Mouse (Mus musculus) testis, adult 2 months (tissue): ENCODE results near the gene Scarf1. TPM values are rescaled to one million over a fixed set of nuclear protein-coding genes. Genes with fewer than 3 reads are reported as not detected.

ENCODE experiments used
- H3K27ac ChIP-seq: fragments of 200-500 bp; 2 replicates; pipeline ENCODE4 v1.5.1; 2012; ENCODE audit warnings: low read depth, low read length; ENCODE audit not compliant: control insufficient read depth, insufficient read depth
- H3K27me3 ChIP-seq: fragments of 200-500 bp; 2 replicates; pipeline ENCODE4 v1.6.1; 2012; ENCODE audit warnings: mild to moderate bottlenecking, low read length, moderate library complexity; ENCODE audit not compliant: control insufficient read depth, insufficient read depth
- H3K36me3 ChIP-seq: fragments of 200-500 bp; 2 replicates; pipeline ENCODE4 v1.6.1; 2012; ENCODE audit warnings: mild to moderate bottlenecking, low read length; ENCODE audit not compliant: control insufficient read depth, insufficient read depth
- H3K4me1 ChIP-seq: fragments of 200-500 bp; 2 replicates; pipeline ENCODE4 v1.6.1; 2012; ENCODE audit warnings: low read length; ENCODE audit not compliant: control insufficient read depth, insufficient read depth
- H3K4me3 ChIP-seq: fragments of 200-500 bp; 2 replicates; pipeline ENCODE4 v1.5.1; 2012; ENCODE audit warnings: low read depth, mild to moderate bottlenecking, low read length, moderate library complexity, mixed read lengths; ENCODE audit not compliant: control insufficient read depth
- CTCF ChIP-seq: fragments of 200-500 bp; IDR thresholded peaks from 2 replicates; pipeline ENCODE4 v1.5.1; 2012; ENCODE audit warnings: low read depth, mild to moderate bottlenecking, inconsistent platforms, low read length, moderate library complexity; ENCODE audit not compliant: control insufficient read depth, insufficient read depth, insufficient replicate concordance
- POLR2A ChIP-seq: fragments of 200-500 bp; IDR thresholded peaks from 2 replicates; pipeline ENCODE4 v1.6.1; 2012; ENCODE audit warnings: low read depth, mild to moderate bottlenecking, inconsistent platforms, low read length, moderate library complexity; ENCODE audit not compliant: control insufficient read depth
- polyA plus RNA-seq: library from polyadenylated mRNA; depleted of rRNA; stranded (reverse); fragments of >200 nt; gene quantifications from 2 replicates; pipeline ENCODE4 v1.2.3, GENCODE M21; 2012

The Scarf1 gene
- polyA plus RNA-seq, 1 experiment: 0.64 TPM

GRCm38 (mm10) chr11:75512301-75513018 is 880 bp upstream of the Scarf1 start:
- Histone ChIP-seq H3K27me3 (no peaks in the 10 kb centered on the region), H3K4me1 (peaks cover 15% of the 10 kb centered on the region), H3K27ac (no peak overlapping the region), H3K36me3 (peaks cover 2% of the 10 kb centered on the region; the same call in 1 of the 2 replicates), H3K4me3 (no peak overlapping the region)
- TF ChIP-seq CTCF: no peak

DNA sequence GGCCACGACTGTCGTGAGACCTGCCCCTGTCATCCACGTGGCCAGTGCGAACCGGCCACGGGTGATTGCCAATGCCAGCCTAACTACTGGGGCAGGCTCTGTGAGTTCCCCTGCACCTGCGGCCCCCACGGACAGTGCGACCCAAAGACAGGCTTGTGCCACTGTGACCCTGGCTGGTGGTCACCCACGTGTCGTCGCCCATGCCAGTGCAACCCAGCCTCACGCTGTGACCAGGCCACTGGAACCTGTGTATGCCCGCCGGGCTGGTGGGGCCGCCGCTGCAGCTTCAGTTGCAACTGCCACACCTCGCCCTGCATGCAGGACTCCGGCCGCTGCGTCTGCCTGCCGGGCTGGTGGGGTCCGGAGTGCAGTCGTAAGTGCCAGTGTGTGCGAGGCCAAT is 1.8 kb downstream of the Scarf1 start:
- H3K4me1 ChIP-seq: peaks cover 8% of the 10 kb centered on the region
- H3K27ac ChIP-seq: no peak overlapping the region
- H3K27me3 ChIP-seq: no peaks in the 10 kb centered on the region
- H3K36me3 ChIP-seq: no peaks in the 10 kb centered on the region
- no peak overlapping the region for H3K4me3 ChIP-seq
- TF ChIP-seq CTCF (no peak), POLR2A (no peak)

GRCm38 (mm10) chr11:75519834-75520633 is 6.7 kb downstream of the Scarf1 start:
- Histone ChIP-seq H3K4me3 (no peak overlapping the region), H3K27ac (no peak overlapping the region), H3K4me1 (peaks cover 4% of the 10 kb centered on the region), H3K36me3 (no peaks in the 10 kb centered on the region), H3K27me3 (no peaks in the 10 kb centered on the region)
- TF ChIP-seq CTCF: no peak
- no peak for TF ChIP-seq POLR2A

DNA sequence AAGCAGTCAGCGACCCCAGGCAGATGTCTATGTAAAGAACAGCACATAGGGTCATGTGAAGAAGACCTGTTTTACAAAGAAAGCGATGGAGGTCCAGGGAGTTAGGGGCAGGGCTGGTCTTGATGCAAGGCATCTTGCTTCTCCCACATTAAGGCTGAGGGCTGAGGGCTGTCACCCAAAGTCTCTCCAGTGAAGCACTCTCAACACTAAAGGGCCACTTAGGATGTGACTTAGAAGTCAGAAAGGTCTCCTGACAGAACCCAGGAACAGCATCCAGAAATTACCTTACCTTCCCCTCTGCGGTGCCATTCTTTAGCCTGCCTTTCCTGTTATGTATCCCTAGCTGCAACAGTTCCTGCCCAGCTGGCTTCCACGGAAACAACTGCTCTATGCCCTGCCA is 8.3 kb downstream of the Scarf1 start:
- H3K4me1 ChIP-seq: peaks cover 4% of the 10 kb centered on the region; the same call in 1 of the 2 replicates
- TF ChIP-seq POLR2A (no peak), CTCF (no peak)
- H3K4me3 ChIP-seq: no peak overlapping the region
- H3K27ac ChIP-seq: no peak overlapping the region
- H3K36me3 ChIP-seq: no peaks in the 10 kb centered on the region
- no peaks in the 10 kb centered on the region for H3K27me3 ChIP-seq

DNA sequence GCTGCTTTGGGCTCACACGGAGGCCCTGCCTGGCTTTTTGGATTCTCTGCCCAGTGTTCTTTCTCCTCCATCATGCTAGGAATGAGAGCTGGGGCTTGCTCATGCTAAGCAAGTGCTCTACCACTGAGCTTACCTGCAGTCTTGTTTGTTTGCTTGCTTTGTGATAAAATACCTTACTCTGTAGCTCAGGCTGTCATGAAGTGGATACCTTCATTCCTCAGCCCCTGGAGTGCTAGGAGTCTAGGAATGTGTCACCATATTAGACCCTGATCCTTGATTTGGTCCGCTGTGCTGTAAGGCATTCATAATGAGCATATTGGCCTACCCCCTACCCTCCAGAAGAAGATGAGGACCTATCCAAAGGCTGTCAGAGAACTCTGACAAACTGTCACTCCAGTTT is 9.5 kb downstream of the Scarf1 start:
- H3K4me3 ChIP-seq: no peak overlapping the region
- H3K4me1 ChIP-seq: peaks cover 4% of the 10 kb centered on the region; the same call in 1 of the 2 replicates
- no peaks in the 10 kb centered on the region for H3K27me3 ChIP-seq
- no peak overlapping the region for H3K27ac ChIP-seq
- TF ChIP-seq CTCF (no peak), POLR2A (no peak)
- no peaks in the 10 kb centered on the region for H3K36me3 ChIP-seq

DNA sequence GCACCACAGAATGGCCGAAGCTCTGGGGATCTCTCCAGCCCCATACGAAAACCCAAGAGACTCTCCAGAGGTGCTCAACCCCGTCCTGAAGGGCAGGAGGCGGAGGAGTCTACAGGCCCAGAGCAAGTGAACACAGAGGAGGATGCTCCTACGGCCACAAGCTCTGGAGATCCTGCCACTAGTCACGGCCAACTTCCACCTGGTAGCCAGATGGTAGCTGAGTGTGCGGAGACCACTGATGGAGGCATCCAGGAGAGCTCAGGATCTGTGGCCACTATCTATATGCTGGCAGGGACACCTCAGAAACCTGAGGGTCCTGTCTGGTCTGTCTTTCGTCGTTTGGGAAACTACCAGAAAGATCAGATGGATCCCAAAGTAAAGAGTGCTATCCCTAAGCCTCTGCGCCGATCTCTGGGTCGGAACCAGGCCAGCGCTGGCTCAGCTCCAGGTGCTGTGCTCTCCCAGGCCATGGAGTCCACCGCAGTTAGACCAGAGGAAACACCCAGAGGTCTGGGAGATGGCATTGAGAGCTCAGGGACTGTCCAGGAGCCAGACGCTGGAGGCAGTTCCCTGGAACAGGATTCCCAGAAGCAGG is 12.3 kb downstream of the Scarf1 start:
- Histone ChIP-seq H3K27ac (no peak overlapping the region), H3K27me3 (no peaks in the 10 kb centered on the region), H3K36me3 (no peaks in the 10 kb centered on the region), H3K4me3 (no peak overlapping the region), H3K4me1 (peaks cover 9% of the 10 kb centered on the region; the same call in 1 of the 2 replicates)
- TF ChIP-seq POLR2A (no peak), CTCF (no peak)

GRCm38 (mm10) chr11:75526943-75527342 is 13.6 kb downstream of the Scarf1 start:
- Histone ChIP-seq H3K27me3 (no peaks in the 10 kb centered on the region), H3K27ac (no peak overlapping the region), H3K36me3 (no peaks in the 10 kb centered on the region), H3K4me3 (no peak overlapping the region), H3K4me1 (peaks cover 10% of the 10 kb centered on the region; the same call in 1 of the 2 replicates)
- no peak for TF ChIP-seq CTCF
- no peak for TF ChIP-seq POLR2A
